Mouse (Mus musculus) c-Kit-negative CD71-positive TER-119-positive erythroid progenitor cells, embryonic 14.5 days (primary cell): Measurements from ENCODE around the gene Ttc32.

Source experiments
- DNase-seq: peaks from one replicate; pipeline ENCODE4 v3.0.0-alpha.2; 2013; ENCODE audit warnings: low read depth, low spot score

Gene Ttc32

GRCm38 (mm10) chr12:9044666-9045065, 14.9 kb downstream of the Ttc32 start:
- DNase-seq, result no peak

DNA sequence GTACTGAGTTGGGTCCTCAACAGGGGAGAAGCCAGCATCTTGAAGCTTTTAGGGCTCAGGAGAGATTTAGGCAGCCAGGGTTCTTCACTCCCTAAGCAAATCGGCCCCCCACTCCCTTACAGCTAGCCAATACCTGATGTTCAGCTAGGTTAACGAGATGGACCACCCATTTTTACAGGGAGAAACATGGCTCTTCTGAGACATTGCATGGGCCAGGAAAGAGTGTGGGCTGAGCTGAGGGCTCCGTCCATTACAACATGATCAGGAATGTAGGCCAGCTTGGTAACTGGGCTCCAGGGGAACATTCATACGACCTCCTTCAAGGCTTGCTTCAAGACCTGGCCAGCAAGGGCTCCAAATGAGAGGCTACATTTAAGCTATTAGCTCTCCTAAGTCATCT, 16.9 kb downstream of the Ttc32 start:
- no peak for DNase-seq

DNA sequence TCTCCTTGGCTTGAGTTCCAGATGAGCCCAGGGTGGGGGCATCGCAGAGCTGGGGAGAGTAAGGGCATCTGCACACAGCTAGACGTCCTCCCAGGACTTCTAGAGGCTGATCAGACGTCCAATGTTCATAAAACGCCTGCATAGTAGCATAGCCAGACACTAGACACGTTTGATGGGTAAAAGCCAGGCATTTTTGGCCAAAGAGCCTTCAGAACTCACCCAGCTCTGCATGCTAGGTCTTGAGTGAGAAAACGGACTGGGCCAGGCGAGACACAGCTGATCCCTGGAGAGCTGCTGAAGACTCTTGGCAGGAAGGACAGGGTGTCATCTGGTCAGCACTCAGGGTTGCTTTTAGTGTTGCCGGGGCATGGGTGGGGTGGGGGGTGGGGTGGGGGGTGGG, 18.3 kb downstream of the Ttc32 start:
- no peak for DNase-seq

DNA sequence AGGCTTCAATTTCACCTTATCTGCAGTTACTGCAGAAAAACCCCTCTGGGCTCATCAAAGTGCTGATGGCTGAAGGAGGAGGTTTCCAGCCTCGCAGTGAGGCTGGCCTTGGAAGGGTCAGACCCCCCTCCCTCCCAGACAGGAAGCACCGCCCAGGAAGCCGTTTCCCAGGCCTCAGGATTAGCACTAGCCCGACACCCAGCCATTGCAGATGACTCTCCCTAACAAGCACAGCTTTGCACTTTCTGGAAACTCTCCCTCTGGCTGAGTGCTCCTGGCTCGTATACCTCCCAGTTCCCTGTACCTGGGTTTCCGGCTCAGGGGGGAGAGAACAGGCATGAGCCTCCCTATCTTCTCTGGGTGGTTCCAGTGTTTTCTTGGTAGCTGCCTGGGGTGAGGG, 21.0 kb downstream of the Ttc32 start:
- DNase-seq, result no peak

GRCm38 (mm10) chr12:9052075-9052829, 22.5 kb downstream of the Ttc32 start:
- peak; percentile 27 for DNase-seq

GRCm38 (mm10) chr12:9053345-9053744, 23.5 kb downstream of the Ttc32 start:
- DNase-seq, result no peak

- no peak for DNase-seq
Measured at GRCm38 (mm10) chr12:9054012-9054411, 24.2 kb downstream of the Ttc32 start.

- DNase-seq, result no peak
Measured at GRCm38 (mm10) chr12:9055269-9055668, 25.5 kb downstream of the Ttc32 start.

DNA sequence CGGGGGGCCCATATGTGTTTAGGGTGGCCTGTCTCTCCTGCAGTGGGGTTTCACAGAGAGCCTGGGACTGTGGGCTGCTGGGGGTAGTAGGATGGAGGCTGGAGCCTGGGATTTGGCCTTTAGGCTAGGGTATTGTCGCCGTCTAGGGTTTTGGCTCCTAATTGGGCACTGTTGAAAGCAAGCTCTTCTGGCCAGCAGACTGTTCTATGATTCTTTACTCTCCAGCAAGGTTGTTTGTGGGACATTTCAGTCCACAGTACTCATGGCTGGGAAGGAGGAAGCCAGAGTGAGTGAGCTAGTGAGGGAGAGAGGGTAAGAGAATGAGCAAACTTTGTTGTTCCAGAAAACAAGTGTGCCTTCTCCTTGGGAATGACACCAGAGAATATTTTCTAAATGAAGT, 29.7 kb downstream of the Ttc32 start:
- no peak for DNase-seq

DNA sequence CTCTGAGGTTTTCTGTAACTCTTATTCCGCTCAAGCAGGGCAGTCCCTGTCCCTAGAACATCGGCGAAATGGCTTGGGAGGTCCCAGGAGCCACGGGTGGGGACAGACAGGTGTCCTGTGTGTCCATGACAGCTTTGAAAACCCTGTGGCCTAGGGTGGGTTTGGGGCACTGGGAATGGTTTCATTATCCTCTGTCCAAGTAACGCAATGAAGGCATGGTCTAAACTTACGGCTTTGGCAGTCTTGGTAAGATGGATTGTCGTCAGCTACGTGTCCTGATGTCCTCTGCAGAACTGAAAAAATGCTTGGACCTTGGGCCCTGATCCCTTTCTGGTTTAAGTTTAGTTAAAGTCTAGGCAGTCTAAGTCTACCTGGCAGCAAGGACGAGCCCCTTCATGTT, 30.2 kb downstream of the Ttc32 start:
- DNase-seq, result no peak

DNA sequence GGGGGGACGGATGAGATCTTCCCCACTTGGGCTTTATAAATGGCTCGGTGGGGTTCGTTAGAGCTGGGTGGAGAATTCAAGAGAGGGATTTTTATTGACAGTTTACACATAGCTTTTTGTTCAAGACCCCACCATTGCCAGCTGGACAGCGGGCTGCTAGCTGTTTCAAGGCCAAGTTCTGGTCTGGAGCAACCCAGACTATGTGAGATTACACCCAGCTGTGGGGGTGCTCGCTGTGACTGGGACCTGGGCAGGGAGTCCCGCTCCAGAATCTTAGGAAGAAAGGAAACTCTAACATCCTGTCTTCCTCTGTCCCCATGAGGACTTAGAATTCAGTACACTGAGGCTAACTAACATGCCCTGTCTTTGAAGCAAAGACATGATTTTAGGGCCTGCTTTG, 33.8 kb downstream of the Ttc32 start:
- DNase-seq, result no peak

- DNase-seq, result no peak
Measured at GRCm38 (mm10) chr12:9071058-9071457, 41.3 kb downstream of the Ttc32 start.

DNA sequence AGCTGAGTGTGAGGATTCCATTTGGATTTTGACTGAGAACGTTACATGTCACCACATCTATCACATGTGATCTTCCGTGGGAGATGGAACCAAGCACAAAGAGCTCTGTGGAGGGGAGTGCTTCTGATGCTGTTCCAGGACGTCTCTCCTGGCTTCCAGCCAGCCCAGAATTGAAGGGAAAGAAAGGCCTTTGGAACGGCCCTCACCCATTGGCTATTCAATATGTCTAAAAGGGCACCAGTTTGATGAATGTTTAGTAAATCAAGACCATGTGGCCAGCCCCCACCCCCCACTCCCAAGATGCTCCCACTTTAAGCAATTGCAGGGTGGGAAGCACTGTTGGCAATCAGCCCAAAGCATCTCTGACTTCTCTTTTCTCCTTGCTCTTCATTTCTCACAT, 41.7 kb downstream of the Ttc32 start:
- DNase-seq, result no peak

GRCm38 (mm10) chr12:9077554-9078125, 47.8 kb downstream of the Ttc32 start:
- DNase-seq, result no peak

DNA sequence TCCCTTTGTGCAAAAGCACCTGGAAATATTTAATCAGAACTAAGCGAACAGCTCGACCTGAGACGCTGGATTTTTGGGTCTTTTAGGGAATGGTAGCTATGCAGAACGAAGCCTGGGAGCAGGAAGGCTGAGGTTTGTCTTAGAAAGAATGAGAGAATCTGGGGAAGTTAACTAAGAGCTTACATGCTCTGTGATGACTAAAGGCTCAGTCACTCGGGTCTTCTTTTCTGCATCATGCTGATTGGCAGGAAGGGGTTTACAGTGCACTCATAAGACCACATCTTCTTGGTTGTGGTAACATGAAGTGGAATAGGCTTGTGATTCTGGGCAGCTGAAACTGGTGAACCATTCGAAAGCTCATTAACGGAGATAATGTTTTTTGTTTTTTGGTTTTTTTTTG, 60.4 kb downstream of the Ttc32 start:
- no peak for DNase-seq
